Mouse (Mus musculus): Measurements from ENCODE around the gene Prim2. TPM values are rescaled to one million over a fixed set of nuclear protein-coding genes. Genes with fewer than 3 reads are reported as not detected.

Gene Prim2
- polyA plus RNA-seq, 3 experiments from 2014 or later: 19.3 to 43.6 (median 26.0) TPM

DNA sequence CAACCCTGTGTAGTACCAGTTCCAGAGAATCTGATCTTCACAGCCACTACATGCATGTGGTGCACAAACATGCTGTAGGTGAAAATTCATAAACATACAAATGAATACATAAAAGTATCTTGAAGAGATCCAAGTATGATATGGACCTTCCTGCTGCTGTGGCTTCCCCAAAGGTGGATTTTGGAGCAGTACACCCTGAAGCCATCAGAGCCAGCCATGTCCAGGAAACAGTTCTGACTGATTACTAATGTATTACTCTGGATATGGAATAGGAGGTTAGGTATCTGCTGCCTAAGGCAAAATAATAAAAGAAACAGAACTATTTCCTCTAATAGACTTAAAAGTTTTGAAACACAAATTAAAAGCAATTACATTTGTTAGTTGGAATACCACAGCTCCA lies 131.6 kb downstream of the Prim2 start:
- ATAC-seq: no peak

DNA sequence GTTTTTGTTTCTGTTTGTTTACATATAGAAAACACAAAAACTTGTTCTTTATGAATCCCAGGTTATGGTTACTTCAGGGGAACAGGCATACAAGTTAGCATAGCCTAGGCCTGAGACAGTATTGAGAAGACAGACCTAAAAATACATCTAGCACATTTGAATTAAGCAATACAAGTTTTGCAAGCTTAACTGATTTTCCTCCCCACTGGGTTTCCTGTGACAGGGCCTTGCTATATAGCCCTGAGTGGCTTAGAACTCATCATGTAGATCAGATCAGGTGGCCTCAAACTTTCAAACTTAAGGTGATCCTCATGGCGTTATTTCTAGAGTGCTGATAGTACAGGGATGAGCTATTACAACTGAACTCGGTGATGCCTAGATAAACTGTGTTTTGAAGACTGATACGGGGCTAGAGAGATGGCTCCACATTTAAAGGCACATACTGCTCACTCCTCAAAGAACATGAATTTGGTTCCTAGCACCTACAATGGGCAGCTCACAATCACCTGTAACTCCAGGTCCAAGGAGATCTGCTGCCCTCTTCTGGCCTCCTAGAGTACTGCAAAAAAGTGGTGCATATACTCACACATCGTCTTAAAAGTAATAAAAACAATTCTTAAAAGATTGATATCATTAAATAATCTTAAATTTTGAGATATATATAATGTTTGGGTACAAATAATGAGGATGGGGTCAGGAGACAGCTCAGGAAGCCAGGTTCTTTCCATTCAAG lies 133.2 kb downstream of the Prim2 start:
- no peak for ATAC-seq

DNA sequence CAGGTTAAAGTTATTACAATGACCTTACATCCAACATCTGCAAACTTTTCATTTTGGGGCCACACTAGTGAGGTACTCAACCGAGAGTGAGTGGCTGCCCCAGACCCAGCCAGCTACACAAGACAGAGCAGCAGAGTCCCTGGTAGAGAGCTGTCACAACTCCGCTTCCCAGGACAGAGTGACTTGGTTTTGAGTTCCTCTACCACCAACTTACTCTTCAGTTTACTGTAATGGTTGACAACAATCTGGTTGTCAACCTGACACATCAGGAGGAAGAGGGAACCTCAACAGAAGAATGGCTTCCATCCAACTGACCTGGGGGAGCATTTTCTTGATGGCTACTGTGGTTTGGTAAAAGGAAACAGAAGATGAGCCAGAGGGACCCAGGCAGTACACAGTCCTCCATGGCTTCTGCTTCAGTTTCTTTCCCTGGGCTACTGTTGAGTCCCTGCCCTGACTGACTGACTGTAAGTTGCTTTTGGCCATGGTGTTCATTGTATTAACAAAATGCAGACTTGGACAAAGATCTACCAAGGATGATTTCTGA lies 134.4 kb downstream of the Prim2 start:
- ATAC-seq: no peak

DNA sequence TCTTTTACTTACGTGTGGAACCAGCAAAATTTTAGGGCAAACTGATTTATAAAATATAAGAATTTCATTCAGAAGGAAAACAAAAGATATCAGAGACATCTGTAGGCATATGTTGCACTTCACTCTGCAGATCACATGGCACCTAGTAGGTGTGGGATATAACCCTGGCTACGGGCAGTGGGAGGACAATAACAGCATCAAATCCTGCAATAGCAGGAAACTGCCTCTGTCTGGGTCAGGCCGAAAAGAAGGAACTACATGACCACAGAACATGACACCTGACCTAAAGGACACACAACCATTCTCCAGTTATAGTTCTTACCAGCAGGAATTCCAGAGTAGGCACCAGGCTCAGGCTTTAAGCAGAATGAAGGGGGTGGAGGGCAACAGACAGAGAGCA lies 137.7 kb downstream of the Prim2 start:
- no peak for ATAC-seq

DNA sequence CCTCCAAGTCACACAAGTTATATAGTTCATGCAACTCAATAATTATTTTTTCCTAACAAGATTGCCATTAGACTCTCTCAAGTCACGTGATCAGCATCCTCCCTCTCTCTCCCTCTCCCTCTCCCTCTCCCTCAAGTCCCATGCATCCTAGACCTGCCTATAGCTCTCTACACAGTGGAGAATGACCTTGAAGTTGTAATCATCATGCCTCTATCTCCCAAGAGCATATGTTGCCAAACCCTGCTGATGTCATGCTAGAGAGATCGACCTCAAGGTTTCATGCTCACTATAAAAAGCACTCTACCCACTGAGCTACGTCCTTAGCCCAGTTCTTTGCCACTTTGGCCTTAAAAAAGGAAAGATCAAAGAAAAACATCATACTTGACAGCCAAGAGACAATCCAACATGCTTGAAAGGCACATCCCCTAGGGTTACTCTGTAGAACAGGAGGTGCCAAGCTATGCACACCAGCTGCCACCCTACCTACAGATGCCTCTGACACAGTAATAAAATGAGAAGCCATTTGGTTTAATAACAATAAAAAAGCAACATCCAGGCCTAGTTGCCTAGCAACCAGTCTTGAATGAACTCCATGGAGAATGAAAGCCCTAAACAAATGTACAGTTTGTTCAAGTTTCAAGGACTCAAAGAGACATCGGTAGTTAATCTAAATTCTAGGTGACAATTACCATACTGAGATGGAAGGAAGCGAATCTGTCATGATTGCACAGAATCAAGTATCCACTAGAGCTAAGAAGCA lies 138.3 kb downstream of the Prim2 start:
- ATAC-seq: no peak

DNA sequence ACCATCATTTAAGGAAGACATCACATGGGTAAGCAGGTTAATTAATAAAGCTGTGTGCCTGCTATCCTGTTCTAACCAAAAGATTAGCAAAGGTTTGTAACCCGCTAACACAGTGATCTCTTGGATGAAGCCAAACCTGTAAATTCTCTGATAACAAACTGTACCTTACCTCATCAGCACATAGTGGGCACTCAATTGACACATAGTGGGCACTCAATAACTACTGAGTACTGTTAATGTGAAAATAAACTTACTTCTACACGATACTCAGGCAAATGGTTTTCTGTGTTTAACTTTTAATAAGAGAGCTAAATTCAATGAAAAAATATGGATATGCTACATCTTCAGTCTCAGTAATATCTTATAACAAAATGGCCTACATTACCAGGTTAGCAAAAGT lies 139.1 kb downstream of the Prim2 start:
- no peak for ATAC-seq

DNA sequence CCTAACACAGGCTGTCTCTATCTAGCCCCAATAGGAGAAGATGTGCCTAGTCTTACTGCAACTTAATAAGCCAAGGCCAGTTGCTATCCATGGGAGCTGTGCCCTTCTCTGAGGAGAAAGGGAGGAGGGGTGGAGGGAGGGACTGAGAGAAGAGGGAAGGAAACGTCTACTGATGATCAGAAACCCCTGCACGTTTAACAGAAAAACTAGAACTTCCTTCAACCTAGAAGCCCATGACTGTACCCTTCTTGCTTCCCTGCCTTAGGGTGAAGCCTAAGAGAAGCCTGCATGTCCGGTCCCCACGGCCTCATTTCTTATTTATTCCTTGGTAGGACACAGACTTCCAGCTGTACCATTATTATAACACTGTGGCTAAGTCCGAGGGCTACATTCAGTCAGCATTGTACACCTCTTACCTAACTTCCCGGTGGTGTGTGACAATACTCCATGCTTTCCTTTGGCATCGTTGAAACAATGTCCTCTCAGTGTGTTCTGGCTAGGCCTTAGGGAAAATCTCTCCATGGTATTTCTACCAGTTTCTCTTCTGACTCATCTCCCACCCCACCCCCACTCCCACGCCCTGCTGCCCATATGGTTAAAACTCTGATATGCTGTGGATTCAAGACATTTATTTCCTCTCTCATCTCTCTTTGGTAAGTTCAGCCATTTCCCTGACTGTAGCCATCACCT lies 139.9 kb downstream of the Prim2 start:
- no peak for ATAC-seq

DNA sequence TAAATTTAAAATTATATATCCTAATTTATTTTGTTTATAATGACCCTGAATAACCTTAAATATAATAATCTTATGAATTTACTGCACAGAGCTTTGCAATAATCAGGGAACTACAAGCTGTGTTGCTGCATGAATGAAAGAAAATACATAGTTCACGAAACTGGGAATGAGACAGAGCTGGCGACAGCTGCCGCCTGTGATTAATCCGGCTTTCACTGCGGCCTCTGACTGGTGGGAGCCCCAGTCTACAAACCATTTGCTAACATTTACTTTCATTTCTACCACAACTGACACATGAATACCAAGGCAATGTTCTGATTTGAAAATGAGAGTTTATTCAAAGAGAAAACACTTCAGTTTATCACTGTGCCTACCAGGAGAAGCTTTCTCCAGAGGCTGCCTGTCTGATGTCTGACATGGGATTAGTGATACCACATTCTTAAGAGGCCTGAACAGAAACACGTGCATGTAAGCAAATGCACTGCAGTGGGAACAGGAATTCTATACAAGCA lies 142.2 kb downstream of the Prim2 start:
- ATAC-seq: no peak

DNA sequence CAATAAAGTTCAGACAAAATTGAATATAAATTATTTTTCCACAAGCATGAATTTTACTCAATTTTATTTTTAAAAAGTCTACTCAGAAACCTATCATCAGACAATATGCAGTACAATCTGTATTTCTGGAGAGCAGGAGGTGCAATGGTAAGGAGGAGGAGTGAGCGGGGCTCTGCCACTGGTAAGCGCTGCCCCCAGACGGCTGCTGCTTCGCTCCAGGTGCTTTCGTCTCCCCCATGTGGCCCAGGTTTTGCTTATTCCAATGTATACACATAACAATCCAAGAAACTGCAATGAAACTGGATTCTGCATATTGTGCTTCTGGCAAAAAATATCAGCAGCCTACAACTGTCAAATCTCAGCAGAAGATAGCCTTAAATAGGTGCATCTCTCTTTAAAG lies 146.4 kb downstream of the Prim2 start:
- no peak for ATAC-seq

DNA sequence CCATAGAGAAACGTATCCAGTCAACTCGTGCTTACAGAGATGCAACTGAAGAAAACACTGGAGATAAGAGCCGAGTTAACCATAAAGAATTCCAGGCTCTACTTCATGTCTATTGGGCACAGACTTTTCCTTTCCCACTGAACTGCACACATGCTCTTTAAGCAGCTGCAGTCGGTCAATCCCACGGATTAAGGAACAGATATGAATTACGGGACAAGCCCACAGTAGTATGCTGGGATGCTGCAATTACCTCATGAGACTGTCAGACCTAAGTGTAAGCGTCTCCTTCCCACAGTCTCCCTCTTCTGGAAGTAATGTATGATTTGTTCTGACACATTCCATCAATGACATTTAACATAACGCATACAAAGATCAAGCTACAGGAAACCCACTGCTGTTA lies 154.5 kb downstream of the Prim2 start:
- ATAC-seq: no peak

DNA sequence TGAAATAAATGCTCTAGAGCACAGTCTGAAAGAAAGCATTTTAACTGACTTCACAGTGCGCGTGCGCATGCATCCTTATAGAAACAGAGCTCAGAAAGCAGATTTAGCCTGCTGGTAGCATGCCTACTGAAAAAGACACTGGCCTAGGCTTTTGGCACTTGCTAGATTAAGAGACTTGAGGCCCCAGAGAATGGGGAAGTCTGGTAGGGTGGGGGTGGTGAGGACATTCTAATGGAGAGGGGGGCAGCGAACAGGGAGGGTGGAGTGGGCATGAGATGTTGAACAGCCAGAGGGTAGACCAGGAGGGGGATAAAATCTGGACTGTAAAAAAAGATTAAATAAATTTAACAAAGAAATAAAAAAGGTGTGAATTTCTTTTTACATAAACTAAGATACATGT lies 158.3 kb downstream of the Prim2 start:
- ATAC-seq: no peak

DNA sequence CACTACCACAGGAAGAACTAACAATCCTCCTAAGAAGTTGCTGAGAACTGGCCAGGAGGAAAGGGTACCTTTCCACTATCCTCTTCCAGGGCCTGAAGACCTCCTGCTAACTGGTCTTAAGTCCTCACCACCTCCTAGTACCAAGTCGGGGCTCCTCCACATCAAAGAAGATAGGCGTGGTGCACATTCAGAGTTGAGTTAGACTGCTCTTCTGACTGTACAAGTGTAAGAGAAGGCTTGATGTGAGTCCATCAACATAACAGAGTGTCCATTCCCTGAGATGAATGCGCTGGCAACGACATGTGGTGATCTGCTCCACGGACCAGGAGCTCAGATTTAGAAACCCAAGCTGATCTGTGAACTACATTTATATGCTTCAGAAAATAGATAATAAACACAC lies 165.2 kb downstream of the Prim2 start:
- no peak for ATAC-seq

DNA sequence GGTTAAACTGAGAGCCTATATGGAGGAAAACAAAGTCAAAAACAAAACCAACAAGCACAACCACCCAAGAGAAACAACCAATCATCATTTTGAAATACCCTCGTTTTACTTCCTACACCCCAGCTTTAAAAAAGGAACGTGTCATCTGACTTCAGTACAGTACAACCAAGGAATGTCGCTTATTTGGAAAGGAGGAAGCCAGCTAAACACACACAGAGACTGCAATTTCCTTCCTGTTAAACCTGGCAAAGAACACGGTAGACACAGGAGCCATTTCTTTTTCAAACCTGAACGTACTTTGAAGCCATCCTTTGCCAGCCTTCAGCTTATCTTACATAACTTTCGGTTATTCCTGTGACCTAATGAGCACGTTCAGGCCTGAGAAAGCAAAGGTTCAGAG lies 166.7 kb downstream of the Prim2 start:
- ATAC-seq: no peak

DNA sequence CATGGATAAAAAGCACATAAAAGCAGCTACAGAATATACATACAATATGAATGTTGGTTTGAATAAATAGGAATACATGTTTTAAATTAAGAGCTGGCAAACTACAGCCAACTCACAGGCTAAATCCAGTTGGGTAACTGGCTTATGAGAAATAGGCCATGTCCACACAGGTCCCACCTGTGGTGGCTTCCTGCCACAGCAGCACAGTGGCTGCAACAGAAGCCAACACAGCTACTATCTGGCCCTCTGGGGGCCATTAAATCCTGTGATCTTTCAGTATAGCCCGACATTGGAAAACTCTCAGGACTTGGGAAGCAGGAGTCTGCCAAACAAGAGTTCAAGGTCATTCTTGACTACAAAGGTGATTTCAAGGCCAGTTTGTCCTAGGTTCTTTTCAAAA lies 167.3 kb downstream of the Prim2 start:
- no peak for ATAC-seq

DNA sequence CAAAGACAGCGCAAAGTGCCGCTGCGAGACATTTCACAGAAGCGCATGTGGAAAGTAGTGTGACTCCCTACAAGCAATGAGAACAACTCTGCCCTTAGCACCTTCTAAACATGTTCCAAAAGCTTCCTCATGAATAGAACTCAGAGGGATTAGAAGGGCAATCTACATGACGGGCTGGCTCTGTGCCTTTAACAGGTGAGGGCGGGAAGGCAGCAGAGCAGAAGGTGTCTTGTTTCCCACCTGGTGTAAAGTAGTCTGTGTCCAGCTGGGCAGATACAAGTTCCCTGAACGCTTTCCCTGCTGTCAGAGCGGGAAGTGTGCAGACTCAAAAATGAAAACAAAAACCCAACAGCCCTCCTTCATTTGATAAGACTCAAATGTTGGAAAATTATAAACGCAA lies 169.5 kb downstream of the Prim2 start:
- ATAC-seq: no peak

DNA sequence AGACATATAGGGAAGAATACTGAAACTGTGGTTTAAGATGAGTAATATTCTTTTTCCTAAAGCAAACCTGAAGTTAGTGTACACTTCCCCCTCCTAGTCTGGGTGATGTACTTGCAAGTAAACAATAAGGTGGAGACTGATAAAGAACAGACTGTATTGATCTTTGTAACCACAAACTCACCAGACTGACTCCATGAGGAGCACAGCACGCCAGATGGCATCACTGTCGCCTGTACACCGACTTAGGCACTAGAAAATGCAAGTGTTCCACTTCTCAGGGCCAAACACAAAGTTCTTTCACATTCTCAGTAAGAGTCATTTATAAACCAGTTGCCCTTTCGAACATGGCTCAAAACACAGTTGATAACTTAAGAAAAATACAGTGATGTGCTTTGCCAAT lies 170.0 kb downstream of the Prim2 start:
- no peak for ATAC-seq

DNA sequence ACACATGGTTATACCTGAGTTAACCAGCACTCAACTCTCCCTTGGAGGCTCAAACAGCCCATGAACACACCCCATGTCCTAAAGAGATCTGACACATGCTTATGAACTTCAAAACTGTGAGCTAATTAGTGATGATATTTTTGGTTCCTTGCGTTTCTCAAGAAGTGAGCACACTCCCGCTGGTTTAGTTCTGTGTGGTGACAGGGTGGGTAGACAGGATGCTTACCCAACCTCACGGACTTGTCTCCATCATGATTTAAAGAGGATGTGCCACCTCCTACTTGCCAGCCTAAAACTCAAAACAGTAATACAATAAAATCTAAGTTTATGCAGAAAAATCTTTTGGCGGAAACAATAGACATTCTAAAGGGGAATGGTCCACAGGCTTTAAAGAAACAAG lies 173.5 kb downstream of the Prim2 start:
- ATAC-seq: no peak

DNA sequence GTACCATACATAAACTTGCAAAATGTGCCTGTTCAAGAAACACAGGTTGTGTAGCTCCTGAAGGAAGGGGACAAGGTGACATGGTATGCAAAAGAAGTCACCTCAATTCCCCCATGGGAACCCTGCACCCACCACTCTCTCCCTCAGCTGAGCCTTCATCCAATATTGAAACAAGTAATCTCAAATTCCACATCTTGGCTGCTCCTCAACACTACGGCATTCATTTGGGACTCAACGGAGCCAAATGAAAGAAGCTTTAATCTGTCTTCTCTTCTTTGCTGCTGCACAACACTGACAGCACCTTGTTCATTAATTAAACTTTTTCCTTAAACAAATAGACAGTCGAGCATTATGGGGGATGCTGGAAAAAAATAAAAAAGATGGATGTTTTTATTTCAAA lies 174.0 kb downstream of the Prim2 start:
- ATAC-seq: no peak

DNA sequence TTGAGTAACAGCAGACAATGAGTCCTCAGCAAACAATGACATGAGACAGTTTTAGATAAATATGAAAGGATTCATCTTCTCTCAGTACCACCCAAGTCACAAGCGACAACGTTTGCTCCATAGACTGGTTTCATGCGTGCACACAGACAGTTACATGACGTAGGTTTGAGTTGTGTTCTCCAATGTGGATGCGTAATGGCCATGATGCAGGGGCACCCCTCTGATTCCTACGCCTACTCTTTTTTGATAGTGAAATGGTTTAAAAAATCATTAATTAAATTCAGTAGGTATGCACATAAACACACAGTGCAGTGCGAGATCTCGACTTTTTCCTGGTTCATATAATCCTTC lies 174.4 kb downstream of the Prim2 start:
- no peak for ATAC-seq

DNA sequence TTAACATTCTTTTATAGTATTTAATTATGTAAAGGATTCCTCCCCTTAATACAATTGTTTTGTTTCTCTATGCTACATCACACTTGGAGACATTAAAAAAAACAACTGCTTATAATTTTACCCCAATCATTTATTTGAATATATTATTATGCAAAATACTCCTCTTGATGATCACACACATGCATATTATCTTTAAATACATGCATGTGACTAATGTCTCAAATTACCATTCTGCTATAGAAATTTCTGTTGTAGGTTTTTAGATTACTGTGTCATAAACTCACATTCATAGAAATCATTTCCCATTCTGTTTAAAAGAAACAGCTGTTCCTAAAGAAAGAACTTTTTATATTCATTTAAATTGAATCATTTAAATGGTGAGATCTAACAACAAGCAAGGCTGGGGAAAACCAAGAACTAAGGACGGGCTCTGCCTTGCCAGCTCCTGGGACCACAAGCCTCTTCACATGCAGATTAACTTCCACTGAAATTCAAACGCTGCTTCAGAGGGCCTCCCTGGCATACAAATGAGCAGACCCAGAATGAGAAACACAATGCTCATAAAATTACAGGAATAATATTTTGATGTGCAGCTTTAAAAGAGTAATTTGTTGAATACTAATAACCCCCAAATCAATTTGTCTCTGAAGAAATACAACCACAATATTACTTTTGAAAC lies 174.9 kb downstream of the Prim2 start:
- ATAC-seq: no peak

DNA sequence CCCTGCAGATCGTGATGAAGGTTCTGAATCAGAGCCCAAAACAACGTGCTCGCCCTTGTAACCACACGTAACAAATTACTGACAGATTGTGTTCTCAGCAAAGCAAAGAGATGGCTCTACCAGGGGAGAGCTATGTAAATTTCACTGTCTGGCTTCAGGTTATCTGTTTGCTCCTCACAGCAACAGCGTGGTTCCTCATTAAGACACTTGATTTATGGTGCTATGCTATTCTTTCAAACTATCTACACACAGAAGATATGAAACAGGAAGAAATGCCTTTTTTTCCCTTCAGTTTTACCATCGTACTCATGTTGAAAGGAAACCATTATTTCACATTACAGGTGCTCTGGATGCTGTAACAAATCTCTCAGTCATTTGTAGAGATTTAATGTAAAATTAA lies 179.4 kb downstream of the Prim2 start:
- ATAC-seq: no peak

DNA sequence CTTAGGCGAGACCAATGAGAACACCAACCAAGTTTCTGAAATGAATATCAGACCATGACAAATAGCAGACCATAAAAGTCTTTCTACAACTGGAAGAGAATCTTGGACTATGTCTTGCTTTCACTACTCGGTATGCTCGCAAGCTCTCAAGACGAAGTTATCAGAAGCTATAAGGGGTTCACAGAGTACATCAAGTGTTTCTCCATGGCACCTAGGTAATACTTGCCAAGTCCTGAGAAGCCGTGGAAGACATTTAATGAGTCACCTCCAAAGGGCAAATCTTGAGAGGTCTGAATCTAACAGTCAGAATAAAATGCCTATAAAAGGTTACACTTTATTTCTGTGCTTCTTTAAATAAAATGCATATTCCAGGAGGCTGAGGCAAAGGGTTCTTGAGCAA lies 181.2 kb downstream of the Prim2 start:
- no peak for ATAC-seq

DNA sequence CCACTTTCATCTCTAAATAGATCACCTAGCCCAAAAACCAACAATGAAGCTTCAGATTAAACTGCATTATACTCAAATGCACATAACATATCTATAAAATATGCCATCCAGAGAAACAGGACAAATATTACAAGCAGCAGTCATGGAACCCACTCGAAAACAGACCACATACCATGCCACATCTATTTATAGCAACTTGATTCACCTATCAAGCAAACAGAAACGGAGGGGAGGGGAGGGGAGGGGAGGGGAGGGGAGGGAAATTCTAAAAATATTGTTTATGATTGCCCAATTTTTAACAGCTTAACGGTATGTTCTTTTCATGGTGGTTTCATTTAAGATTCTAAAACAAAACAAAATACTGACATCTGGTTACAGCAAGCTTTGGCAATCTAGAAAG lies 185.8 kb downstream of the Prim2 start:
- no peak for ATAC-seq

Data from inflammation-experienced regulatory T-cells, adult 6 months (primary cell).